Mouse (Mus musculus): ENCODE results near the gene Ranbp1. TPM values are rescaled to one million over a fixed set of nuclear protein-coding genes. Genes with fewer than 3 reads are reported as not detected.
A peak's percentile ranks its signal among the peaks of the same experiment; 100 is the strongest.

Ranbp1 gene
- polyA plus RNA-seq, 1 experiment from 2014 or later, result 425 TPM

DNA sequence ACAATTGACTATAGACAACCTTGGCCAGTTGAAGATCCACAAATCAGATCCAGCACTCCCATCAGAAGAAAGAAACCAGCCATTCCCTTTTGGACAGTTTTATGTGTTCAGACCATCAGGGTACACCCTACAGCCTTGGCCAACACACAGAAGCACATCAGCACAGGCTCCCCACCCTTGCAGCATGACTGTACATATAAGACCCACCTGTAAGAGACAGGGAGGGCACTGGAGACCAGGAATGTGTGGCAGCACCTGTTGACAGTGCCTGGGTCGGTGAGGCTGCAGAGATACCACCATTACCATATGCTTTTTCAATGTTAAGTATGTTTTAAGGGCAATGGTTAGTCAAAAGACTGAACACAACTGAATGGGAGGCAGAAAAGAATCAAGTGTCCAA lies 5.3 kb upstream of the Ranbp1 start:
- Histone ChIP-seq H3K4me1 (ENCODE audit: control insufficient read depth, insufficient read depth, low read length) (peaks cover 19% of the 10 kb centered on the region), H3K9ac (ENCODE audit: low read length) (no peak overlapping the region), H3K4me3 (replicated peaks; ENCODE audit: low read length) (no peak overlapping the region), H3K27me3 (ENCODE audit: control insufficient read depth, insufficient read depth, low read length) (no peaks in the 10 kb centered on the region), H3K27ac (ENCODE audit: low read length) (no peak overlapping the region), H3K4me2 (ENCODE audit: low read depth, low read length) (no peak overlapping the region), H3K36me3 (ENCODE audit: control insufficient read depth, insufficient read depth, low read length) (peaks cover 34% of the 10 kb centered on the region), H3K9me3 (replicated peaks; ENCODE audit: control insufficient read depth, low read length) (no peaks in the 10 kb centered on the region)
- 70% methylated on average over 1 of the region's 1 CpGs for WGBS
- ATAC-seq (ENCODE audit: insufficient read depth, low FRiP score), result no peak

DNA sequence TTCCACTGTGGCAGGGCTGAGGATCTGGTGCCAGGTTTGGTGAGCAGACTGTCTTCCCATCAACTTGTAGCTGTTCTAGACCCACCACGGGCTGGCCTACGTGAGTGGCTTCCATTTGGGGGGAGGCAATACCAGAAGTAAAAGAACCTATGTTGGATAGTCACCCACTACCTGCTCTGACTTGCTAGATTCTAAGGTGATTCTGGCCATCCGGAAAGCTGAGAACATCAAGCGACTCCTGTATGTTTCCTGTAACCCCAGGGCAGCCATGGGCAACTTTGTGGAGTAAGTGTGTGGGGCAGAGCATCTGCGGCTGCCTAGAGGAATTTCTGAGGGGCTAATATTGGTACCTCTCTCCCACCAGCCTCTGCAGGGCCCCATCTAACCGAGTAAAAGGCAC lies 4.2 kb upstream of the Ranbp1 start:
- peaks cover 27% of the 10 kb centered on the region for H3K36me3 ChIP-seq (ENCODE audit: control insufficient read depth, insufficient read depth, low read length)
- WGBS, result 77% methylated on average over 6 of the region's 6 CpGs
- no peaks in the 10 kb centered on the region for H3K9me3 ChIP-seq (replicated peaks; ENCODE audit: control insufficient read depth, low read length)
- H3K4me3 ChIP-seq (replicated peaks; ENCODE audit: low read length), result no peak overlapping the region
- no peak overlapping the region for H3K4me2 ChIP-seq (ENCODE audit: low read depth, low read length)
- no peak for ATAC-seq (ENCODE audit: insufficient read depth, low FRiP score)
- peaks cover 19% of the 10 kb centered on the region for H3K4me1 ChIP-seq (ENCODE audit: control insufficient read depth, insufficient read depth, low read length)
- no peaks in the 10 kb centered on the region for H3K27me3 ChIP-seq (ENCODE audit: control insufficient read depth, insufficient read depth, low read length)
- H3K27ac ChIP-seq (ENCODE audit: low read length), result no peak overlapping the region
- no peak overlapping the region for H3K9ac ChIP-seq (ENCODE audit: low read length)

DNA sequence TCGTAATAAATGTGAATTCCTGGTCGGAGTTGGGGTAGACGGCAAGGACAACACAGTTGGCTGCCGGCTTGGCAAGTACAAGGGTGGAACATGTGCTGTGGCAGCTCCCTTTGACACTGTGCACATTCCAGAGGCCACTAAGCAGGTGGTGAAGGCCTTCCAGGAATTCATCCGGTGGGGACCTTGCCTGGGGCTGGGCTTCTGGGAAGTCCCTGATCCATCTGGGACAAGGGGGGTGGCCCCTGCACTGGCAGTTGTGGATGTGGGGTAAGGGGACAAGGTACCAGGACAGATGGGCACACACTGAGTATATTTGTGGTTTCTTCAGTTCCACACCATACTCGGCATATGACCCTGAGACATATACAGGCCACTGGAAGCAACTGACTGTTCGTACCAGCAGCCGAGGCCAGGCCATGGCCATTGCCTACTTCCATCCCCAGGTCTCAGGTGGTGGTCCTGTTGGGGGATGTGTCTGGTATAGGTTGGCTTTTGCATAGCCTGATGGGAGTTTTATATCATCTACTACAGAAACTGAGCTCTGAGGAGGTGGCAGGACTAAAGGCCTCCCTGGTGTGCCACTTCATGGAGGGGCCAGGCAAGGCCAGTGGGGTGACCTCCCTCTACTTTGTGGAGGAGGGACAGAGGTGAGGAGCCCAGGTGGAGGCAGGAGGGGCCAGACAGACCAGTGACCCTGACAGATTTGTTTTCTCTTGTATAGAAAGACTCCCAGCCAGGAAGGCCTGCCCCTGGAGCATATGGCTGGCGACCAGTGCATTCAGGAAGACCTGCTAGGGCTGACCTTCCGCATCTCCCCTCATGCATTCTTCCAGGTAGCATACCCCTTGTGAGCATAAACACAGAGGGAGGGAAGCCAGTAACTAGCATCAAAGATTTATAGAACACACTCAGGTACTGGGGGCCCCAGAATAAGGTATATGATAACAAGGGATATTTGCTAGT lies 2.6 kb upstream of the Ranbp1 start:
- H3K4me1 ChIP-seq (ENCODE audit: control insufficient read depth, insufficient read depth, low read length), result peaks cover 30% of the 10 kb centered on the region
- peaks cover 18% of the 10 kb centered on the region; the same call in 1 of the 2 replicates for H3K36me3 ChIP-seq (ENCODE audit: control insufficient read depth, insufficient read depth, low read length)
- no peak for ATAC-seq (ENCODE audit: insufficient read depth, low FRiP score)
- H3K4me2 ChIP-seq (ENCODE audit: low read depth, low read length), result peak overlapping the region; percentile 93
- H3K9me3 ChIP-seq (replicated peaks; ENCODE audit: control insufficient read depth, low read length), result no peaks in the 10 kb centered on the region
- no peaks in the 10 kb centered on the region for H3K27me3 ChIP-seq (ENCODE audit: control insufficient read depth, insufficient read depth, low read length)
- peak overlapping the region; percentile 83 for H3K4me3 ChIP-seq (replicated peaks; ENCODE audit: low read length)
- H3K9ac ChIP-seq (ENCODE audit: low read length), result peak overlapping the region; percentile 38; the same call in 1 of the 2 replicates
- H3K27ac ChIP-seq (ENCODE audit: low read length), result peak overlapping the region; percentile 22; the same call in 1 of the 2 replicates
- WGBS, result 58% methylated on average over 10 of the region's 10 CpGs

DNA sequence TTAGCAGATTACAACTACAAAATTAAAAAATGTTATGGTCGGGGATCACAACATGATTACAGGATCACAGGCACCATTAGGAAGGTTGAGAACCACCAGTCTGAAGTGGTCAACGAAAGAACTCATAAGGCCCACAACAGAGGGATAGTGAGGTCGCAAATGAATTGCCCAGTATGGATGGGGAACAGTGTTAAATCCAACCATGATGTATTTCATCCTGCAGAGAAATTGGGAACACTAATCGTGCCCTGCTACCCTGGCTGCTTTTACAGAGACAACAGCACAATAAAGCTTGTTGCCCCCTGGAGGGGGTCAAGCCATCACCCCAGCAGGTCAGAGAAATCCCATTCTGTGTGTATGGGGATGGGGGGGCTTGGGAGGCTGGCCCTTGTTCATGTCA lies 1.7 kb upstream of the Ranbp1 start:
- Histone ChIP-seq H3K9ac (ENCODE audit: low read length) (peak overlapping the region; percentile 88), H3K4me3 (replicated peaks; ENCODE audit: low read length) (peak overlapping the region; percentile 83), H3K36me3 (ENCODE audit: control insufficient read depth, insufficient read depth, low read length) (peaks cover 22% of the 10 kb centered on the region), H3K9me3 (replicated peaks; ENCODE audit: control insufficient read depth, low read length) (no peaks in the 10 kb centered on the region), H3K4me2 (ENCODE audit: low read depth, low read length) (peak overlapping the region; percentile 93), H3K27ac (ENCODE audit: low read length) (no peak overlapping the region), H3K27me3 (ENCODE audit: control insufficient read depth, insufficient read depth, low read length) (no peaks in the 10 kb centered on the region), H3K4me1 (ENCODE audit: control insufficient read depth, insufficient read depth, low read length) (peaks cover 30% of the 10 kb centered on the region)
- ATAC-seq (ENCODE audit: insufficient read depth, low FRiP score), result no peak
- 64% methylated on average over 4 of the region's 4 CpGs for WGBS

DNA sequence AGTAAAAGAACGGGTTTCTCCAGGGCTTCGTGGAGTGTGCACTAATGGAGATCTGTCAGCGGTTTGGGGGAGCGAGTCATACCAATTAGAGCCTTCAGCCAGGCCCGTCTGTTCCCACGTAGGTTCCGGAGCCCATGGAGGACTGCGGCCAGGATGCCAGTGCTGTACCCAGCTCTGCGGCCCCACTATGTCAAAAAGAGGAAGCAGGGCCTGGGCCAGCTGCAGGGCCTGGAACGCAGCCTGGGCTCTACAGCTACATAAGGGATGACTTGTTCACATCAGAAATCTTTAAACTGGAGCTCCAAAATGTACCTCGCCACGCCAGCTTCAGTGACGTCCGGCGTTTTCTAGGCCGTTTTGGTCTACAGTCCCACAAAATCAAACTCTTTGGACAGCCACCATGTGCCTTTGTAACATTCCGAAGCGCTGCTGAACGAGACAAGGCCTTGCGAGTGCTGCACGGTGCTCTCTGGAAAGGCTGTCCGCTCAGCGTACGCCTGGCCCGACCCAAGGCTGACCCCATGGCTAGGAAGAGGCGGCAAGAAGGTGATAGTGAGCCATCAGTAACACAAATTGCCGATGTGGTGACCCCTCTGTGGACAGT lies 934 bp upstream of the Ranbp1 start:
- H3K4me2 ChIP-seq (ENCODE audit: low read depth, low read length), result peak overlapping the region; percentile 93
- peak overlapping the region; percentile 83 for H3K4me3 ChIP-seq (replicated peaks; ENCODE audit: low read length)
- peak overlapping the region; percentile 88 for H3K9ac ChIP-seq (ENCODE audit: low read length)
- peaks cover 28% of the 10 kb centered on the region for H3K36me3 ChIP-seq (ENCODE audit: control insufficient read depth, insufficient read depth, low read length)
- H3K4me1 ChIP-seq (ENCODE audit: control insufficient read depth, insufficient read depth, low read length), result peaks cover 30% of the 10 kb centered on the region
- H3K27ac ChIP-seq (ENCODE audit: low read length), result peak overlapping the region; percentile 92
- H3K9me3 ChIP-seq (replicated peaks; ENCODE audit: control insufficient read depth, low read length), result no peaks in the 10 kb centered on the region
- 2% methylated on average over 27 of the region's 27 CpGs for WGBS
- no peaks in the 10 kb centered on the region for H3K27me3 ChIP-seq (ENCODE audit: control insufficient read depth, insufficient read depth, low read length)
- ATAC-seq (ENCODE audit: insufficient read depth, low FRiP score), result peak; percentile 1; the same call in 1 of the 2 replicates

DNA sequence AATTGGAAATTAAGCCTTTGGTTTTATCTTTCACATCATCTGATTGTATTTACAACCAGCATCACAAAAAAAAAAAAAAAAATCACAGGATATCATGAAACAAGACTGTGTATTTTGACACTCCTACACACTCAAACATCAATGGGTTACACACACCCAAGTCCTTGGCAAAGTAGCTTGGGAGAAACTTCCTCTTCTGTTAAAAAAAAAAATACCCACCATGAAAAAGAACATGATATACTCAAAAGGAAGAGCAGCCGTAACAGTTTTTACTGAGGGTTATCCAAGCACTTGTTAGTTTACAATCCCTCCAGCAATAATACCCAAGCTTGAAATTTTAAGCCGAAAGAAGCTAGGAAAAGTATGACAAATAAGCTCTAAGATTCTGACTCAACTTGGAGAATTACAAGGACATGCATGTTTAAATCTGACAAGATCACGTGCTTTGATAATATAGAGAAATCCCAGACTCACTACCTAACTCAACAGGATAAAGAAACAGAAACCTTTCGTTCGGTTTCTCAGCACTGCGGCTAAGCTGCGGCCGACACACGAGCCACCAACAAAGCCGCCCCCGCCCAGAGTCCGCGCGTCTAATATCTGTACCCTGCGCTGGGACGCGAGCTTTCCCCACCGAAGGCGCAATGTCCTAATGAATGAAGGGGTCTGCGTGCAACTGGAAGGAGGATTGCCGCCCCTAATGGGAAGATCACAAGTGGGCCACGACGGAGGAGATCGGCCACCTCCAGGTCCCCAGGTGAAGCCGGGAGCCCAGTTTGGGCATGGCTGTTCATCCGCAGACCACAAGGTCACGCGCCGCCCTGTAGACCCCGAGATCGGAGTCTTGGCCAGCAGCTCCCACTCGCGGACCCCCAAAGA lies 772 bp downstream of the Ranbp1 start:
- H3K9ac ChIP-seq (ENCODE audit: low read length), result peak overlapping the region; percentile 91
- H3K27me3 ChIP-seq (ENCODE audit: control insufficient read depth, insufficient read depth, low read length), result no peaks in the 10 kb centered on the region
- peaks cover 33% of the 10 kb centered on the region for H3K36me3 ChIP-seq (ENCODE audit: control insufficient read depth, insufficient read depth, low read length)
- peaks cover 30% of the 10 kb centered on the region for H3K4me1 ChIP-seq (ENCODE audit: control insufficient read depth, insufficient read depth, low read length)
- under 1% methylated on average over 33 of the region's 33 CpGs for WGBS
- H3K9me3 ChIP-seq (replicated peaks; ENCODE audit: control insufficient read depth, low read length), result no peaks in the 10 kb centered on the region
- H3K4me2 ChIP-seq (ENCODE audit: low read depth, low read length), result peak overlapping the region; percentile 60
- ATAC-seq (ENCODE audit: insufficient read depth, low FRiP score), result no peak
- peak overlapping the region; percentile 83 for H3K4me3 ChIP-seq (replicated peaks; ENCODE audit: low read length)
- H3K27ac ChIP-seq (ENCODE audit: low read length), result peak overlapping the region; percentile 76

DNA sequence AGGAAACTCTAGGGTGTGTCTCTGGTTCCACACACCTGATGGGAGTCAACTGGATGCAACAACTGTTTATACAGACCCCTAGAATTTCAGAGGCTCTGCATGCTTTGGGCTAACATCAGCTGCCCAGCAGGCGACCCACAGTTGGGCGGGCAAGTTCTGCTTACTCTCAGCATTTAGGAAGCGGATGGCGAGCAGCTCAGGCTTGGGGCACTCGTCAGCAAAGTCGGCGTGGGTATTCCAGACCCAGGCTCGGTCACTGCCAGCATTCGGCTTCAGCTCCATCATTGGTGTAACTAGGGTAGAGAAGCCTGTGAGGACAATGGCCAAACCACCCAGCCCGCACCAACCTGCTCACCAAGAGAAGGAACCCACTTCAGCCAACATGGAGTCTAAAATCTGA lies 7.0 kb downstream of the Ranbp1 start:
- 90% methylated on average over 10 of the region's 10 CpGs for WGBS
- Histone ChIP-seq H3K27me3 (ENCODE audit: control insufficient read depth, insufficient read depth, low read length) (no peaks in the 10 kb centered on the region), H3K36me3 (ENCODE audit: control insufficient read depth, insufficient read depth, low read length) (peaks cover 47% of the 10 kb centered on the region)

DNA sequence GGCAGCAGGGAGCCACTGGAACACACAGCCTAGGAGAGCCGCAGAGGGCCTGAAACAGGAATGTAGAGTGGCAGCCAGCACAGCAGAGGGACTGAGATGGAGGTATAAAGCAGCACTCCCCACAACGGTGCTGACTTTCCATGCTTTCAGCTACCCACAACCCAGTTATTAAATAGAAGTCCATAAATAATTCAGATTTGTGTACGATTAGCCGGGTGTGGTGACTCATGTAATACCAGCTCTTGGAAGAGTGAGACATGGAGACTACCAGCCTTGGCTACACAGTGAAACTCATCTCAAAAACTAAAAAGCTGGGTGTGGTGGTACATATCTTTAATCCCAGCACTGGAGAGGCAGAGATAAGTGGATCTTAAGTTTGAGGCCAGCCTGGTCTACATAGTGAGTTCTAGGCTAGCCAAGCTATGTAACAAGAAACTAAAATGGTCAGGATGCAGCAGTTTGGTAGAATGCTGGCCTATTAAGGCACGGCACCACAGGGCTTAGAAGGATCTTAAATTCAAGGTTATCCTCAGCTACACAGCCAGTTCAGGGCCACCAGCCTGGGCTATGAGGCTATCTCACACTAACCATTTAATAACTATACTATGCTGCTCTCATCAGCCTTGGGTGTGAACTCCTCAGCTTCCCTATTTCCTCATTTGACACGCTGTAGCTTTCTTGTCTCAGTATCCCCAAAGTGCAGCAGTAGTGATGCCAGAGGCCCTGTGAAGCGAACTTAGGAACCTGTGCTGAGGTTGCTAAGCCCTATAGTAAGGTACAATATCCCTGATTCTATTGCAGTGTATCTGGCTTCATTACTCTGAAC lies 11.6 kb downstream of the Ranbp1 start:
- Histone ChIP-seq H3K27me3 (ENCODE audit: control insufficient read depth, insufficient read depth, low read length) (no peaks in the 10 kb centered on the region), H3K4me1 (ENCODE audit: control insufficient read depth, insufficient read depth, low read length) (peaks cover 18% of the 10 kb centered on the region), H3K4me3 (replicated peaks; ENCODE audit: low read length) (no peak overlapping the region), H3K4me2 (ENCODE audit: low read depth, low read length) (0 out of 2 replicates have a peak overlapping the region, but pooled peaks have one; percentile 77), H3K27ac (ENCODE audit: low read length) (no peak overlapping the region), H3K9ac (ENCODE audit: low read length) (peak overlapping the region; percentile 92; the same call in 1 of the 2 replicates), H3K9me3 (replicated peaks; ENCODE audit: control insufficient read depth, low read length) (no peaks in the 10 kb centered on the region), H3K36me3 (ENCODE audit: control insufficient read depth, insufficient read depth, low read length) (peaks cover 16% of the 10 kb centered on the region; the same call in 1 of the 2 replicates)
- WGBS, result 71% methylated on average over 7 of the region's 7 CpGs
- no peak for ATAC-seq (ENCODE audit: insufficient read depth, low FRiP score)

More for the DNA sequence above, 7.0 kb downstream of the Ranbp1 start:
- Histone ChIP-seq H3K9ac (ENCODE audit: low read length) (no peak overlapping the region), H3K4me1 (ENCODE audit: control insufficient read depth, insufficient read depth, low read length) (peaks cover 2% of the 10 kb centered on the region; the same call in 1 of the 2 replicates), H3K4me3 (replicated peaks; ENCODE audit: low read length) (no peak overlapping the region), H3K27ac (ENCODE audit: low read length) (no peak overlapping the region), H3K4me2 (ENCODE audit: low read depth, low read length) (no peak overlapping the region), H3K9me3 (replicated peaks; ENCODE audit: control insufficient read depth, low read length) (no peaks in the 10 kb centered on the region)
- no peak for ATAC-seq (ENCODE audit: insufficient read depth, low FRiP score)
